Mouse (Mus musculus) olfactory bulb, adult 2 months (tissue): ENCODE data around the gene Plxdc2.

Source experiments
- CTCF ChIP-seq: fragments of 200-500 bp; IDR thresholded peaks from 2 replicates; pipeline ENCODE4 v1.5.1; 2012; ENCODE audit warnings: low read depth, mild to moderate bottlenecking, low read length, moderate library complexity; ENCODE audit not compliant: insufficient read depth
- POLR2A ChIP-seq: fragments of 200-500 bp; IDR thresholded peaks from 2 replicates; pipeline ENCODE4 v1.6.1; 2012; ENCODE audit warnings: mild to moderate bottlenecking, low read depth, low read length, moderate library complexity; ENCODE audit not compliant: insufficient read depth

GRCm38 (mm10) chr2:16773398-16774113 lies 417.5 kb downstream of the Plxdc2 start:
- TF ChIP-seq CTCF (no peak), POLR2A (no peak)
